Mouse (Mus musculus) adrenal gland, adult 18-20 months (tissue): ENCODE measurements around the gene Gm21103. TPM values are rescaled to one million over a fixed set of nuclear protein-coding genes. Genes with fewer than 3 reads are reported as not detected.
"Not testable (repeated sequence)": the region's sequence is repeated elsewhere in the genome, so short reads cannot be mapped to it uniquely, and the experiment has no call there.

Source experiments
- DNase-seq, 2 experiments: peaks; one replicate each; pipeline ENCODE4 v3.0.0; 2021 to 2022; ENCODE audit warnings: low spot score in 2 of 2
- long read RNA-seq, 2 experiments: library from polyadenylated mRNA; stranded (forward); transcript quantifications; one replicate each; pipeline ENCODE4 v2.0.0; 2021
- total RNA-seq, 2 experiments: library from RNA; stranded (reverse); gene quantifications; 1 replicate in 1 of 2; 2 replicates in 1 of 2; pipeline ENCODE4 v1.2.3; 2021

The Gm21103 gene
- total RNA-seq = not detected
- long read RNA-seq, experiment 1 = 0 reads
- long read RNA-seq, experiment 2 = 0 reads

DNA sequence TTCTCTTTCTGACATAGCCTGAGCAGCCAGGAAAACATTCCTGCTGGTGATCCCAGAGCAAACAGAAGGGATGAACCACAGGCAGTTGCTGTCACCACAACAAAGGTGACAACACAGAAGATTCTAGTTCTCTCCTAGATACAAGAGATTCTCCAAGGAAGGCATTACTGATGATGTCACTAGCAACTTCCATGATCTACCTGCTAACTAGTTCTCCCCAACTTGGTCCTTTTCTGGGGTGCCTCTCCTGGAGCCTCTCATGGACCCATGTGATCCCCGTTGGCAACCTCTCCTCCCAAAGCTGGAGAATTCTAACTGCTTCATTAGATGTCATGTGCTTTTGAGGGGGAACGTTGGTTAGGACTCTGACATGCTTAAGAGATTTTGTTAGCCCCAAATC, at the start of gene Gm21103:
TSS of gene Gm21103 (minus strand) at position 101 of the 400 bp plus-strand sequence.
- not testable (repeated sequence) for DNase-seq

DNA sequence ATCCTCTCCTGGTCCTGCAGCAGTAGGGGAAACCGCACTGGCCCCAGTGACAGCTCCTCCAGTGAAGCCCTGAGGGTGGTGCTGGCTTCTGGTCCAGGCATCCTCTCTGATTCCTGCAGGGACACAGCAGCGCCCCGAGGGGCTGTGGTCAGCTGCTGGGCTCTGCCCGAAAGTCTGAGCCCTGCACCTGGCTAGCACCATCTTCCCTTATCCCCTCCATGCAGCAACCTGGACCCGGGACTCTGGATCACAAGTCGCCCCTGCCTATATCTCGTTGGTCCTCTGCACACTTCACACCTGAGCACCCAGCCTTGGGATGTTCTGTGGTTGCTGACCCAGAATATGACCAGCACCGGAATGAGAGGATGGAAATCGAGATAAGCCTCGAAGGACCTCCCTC, 38.9 kb upstream of the Gm21103 start, which contains the start of gene Gm3618:
TSS of gene Gm3618 (minus strand) at position 101 of the 400 bp plus-strand sequence.
- not testable (repeated sequence) for DNase-seq

DNA sequence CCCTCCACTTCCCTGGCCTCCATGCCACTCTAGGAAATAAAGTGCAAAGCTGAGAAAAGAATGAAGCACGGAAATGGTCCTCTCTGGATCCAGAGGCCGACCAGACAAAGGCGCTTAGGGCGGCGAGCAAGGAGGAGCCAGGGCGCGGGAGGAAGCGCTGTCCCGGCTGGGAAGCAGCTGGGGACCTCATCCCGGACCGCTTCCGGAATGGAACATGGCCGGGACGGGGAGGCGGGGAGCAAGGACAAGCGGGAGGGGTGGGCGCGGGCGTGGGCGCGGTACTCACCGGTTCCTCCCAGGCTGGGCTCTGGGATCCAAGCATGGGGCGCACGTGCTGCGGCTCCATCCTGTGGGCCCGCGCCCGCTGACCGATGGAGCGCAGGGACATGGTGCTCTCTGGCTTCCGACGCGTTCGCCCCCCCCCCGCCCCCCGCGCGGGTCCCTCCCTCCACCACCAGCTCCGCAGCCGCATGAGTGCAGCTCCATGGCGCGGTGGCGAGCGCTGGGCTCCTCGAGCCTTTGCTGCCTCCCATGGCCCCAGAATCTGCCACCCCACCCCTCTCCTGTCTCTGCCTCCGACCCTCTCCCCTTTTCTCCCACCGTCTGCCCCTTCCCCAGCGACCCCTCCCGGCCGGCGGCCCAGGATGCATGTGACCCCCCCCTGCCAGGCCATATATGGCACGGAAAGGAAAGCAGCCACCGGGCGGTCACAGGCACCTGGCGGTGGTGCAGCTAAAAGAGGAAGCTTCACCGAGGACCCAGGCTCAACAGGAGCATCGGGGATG, 17.5 kb downstream of the Gm21103 start, which contains the start of gene Gm3411:
TSS of gene Gm3411 (minus strand) at position 320 of the 785 bp plus-strand sequence.
- DNase-seq = peak; percentile 18 to 28

Other genes with a start within 250 kb of the Gm21103 start
- not detected for gene Gm6337, start 246.6 kb downstream of the Gm21103 start, total RNA-seq
- gene Gm8206, start 210.9 kb downstream of the Gm21103 start, total RNA-seq = not detected
- under 1 TPM; 0.20 to 0.22 TPM for gene Gm3468, start 196.2 kb downstream of the Gm21103 start, total RNA-seq
- gene Gm3476, start 179.0 kb downstream of the Gm21103 start, total RNA-seq = not detected
- not detected for gene Gm21560, start 85.6 kb downstream of the Gm21103 start, total RNA-seq
- gene Gm3411, start 17.6 kb downstream of the Gm21103 start, total RNA-seq = under 1 TPM in 1 of 2 experiments, not detected in 1; 0.20 TPM
- gene Gm3618, start 38.8 kb upstream of the Gm21103 start, total RNA-seq = not detected
- gene Gm16440, start 85.5 kb upstream of the Gm21103 start, total RNA-seq = not detected
- under 1 TPM in 1 of 2 experiments, not detected in 1; 0.22 TPM for gene Gm3591, start 107.6 kb upstream of the Gm21103 start, total RNA-seq
- gene Gm3594, start 139.8 kb upstream of the Gm21103 start, total RNA-seq = not detected
- not detected for gene Gm8356, start 232.4 kb upstream of the Gm21103 start, total RNA-seq